In the genomic region with DNA sequence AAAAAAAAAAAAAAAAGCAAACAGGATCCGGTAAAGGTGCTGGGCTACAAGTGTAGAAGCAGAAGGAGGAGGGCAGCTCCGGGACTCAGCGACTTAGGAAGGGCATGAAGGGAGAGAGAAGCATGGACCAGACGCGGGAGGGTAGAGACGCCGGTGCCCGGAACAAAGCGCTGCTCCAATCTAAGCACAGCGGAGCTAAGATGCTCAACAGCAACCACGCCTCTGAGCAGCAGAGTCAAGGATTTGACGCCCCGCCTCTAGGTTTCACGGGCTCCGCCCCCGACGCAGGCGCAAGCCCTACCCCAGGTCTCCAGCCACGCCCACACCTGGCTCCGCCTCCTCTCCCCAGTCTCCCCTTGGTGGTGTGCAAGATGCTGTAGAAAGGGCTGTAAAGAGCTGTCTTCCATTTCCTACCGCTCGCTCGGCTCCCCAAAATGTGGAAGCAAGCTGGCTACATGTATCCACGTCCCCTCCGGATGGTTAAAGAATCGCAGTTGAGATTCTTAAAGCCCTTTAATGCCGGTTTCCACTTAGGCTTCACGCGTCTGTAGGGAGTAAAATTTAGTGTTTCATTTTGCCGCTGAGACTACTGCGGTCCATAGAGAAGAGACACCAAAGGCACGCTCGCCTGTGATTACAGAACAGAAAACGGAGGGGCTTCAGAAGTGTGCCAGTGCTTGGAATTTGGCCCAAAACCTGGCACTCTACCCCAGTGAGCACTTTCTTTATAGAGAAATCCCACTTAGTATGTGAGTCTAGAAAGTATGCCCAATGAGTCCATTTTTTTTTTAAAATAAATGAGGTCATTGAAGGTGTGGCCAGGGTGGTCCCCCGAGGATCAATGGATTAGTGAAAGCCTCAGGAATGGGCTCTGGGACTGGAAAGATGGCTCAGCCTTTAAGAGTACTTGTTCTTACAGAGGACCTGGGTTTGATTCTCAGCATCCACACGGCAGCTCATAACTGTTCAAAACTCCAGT, we compare ENCODE assay signal across 8 mouse cellular contexts. TPM values are rescaled to one million over a fixed set of nuclear protein-coding genes. Genes with fewer than 3 reads are reported as not detected.
DNase-seq lines count a peak whose midpoint lies in the region; ATAC-seq lines count a peak whose summit lies in the region.

A gene (minus strand): TSS at position 211 of the 979 bp plus-strand sequence.

- intact Hi-C loops in left cerebral cortex, postnatal 10 days (cut with DNase I), result no loop called here

- DNase-seq in adipocyte (ENCODE audit: low spot score), result peak; percentile 66
- peak; percentile 98 for DNase-seq in embryo, embryonic 10 days (ENCODE audit: low spot score)
- DNase-seq in gastrocnemius, postnatal 10 days, result peak; percentile 88
- peak; percentile 94 to 97 for DNase-seq in left cerebral cortex, postnatal 10 days (ENCODE audit: extremely low spot score in 1 of 2, low spot score in 2 of 2)
- peak; percentile 96 for DNase-seq in right cerebral cortex, postnatal 25 days
- DNase-seq in urinary bladder, postnatal 4 days (ENCODE audit: low spot score in 2 of 2), result peak; percentile 81 to 90

- ATAC-seq in inflammation-experienced regulatory T-cells, adult 6 months, result peak; percentile 97
- peak; percentile 97 for ATAC-seq in megakaryocyte-erythroid progenitor cell, adult 5-6 weeks (replicated peaks; ENCODE audit: low FRiP score, low TSS enrichment, poor library complexity, severe bottlenecking)

RNA-seq across cellular contexts. Expression of the gene that starts here (rescaled TPM):
- 1 to 10 TPM; 1.2 to 1.7 TPM for total RNA-seq in gastrocnemius, postnatal 10 days (2021)
- 1 to 10 TPM in 1 of 3 experiments, under 1 TPM in 2; 0.41 to 2.2 (median 0.97) TPM for polyA plus RNA-seq in inflammation-experienced regulatory T-cells, adult 6 months (2017; shearing (Covaris generic))
- total RNA-seq in left cerebral cortex, postnatal 10 days (2021), result 10 to 100 TPM; 51.2 to 59.2 TPM
- not detected in 2 replicates for total RNA-seq in megakaryocyte-erythroid progenitor cell, adult 5-6 weeks (2014; fragmentation: Nextera tagmentation)
- 0.88 TPM in 1 of 2 replicates, not detected in the other for total RNA-seq in megakaryocyte-erythroid progenitor cell, adult 5-6 weeks (2017)

Comparison
In these comparisons a context has a peak if more than half of its experiments do, and no peak if none do; other contexts are left out.
1. Peak in every context shown above with its lines: DNase-seq and ATAC-seq.
2. RNA of the gene that starts here (total RNA-seq): 51.2 to 59.2 TPM in left cerebral cortex, postnatal 10 days; 1.2 to 1.7 TPM in gastrocnemius, postnatal 10 days and 0.88 TPM in megakaryocyte-erythroid progenitor cell, adult 5-6 weeks; every median in the first group is over 10 times any median in the second.
3. Peak in ATAC-seq in megakaryocyte-erythroid progenitor cell, adult 5-6 weeks; RNA of the gene not detected or under 1 TPM.